Mouse (Mus musculus): Measurements from ENCODE around the gene Zfyve21. TPM values are rescaled to one million over a fixed set of nuclear protein-coding genes. Genes with fewer than 3 reads are reported as not detected.

The Zfyve21 gene
- total RNA-seq, 2 experiments from 2014 or later = 55.3 to 59.7 TPM

Other genes with a start within 250 kb of the Zfyve21 start
- 10 to 100 TPM; 65.2 to 72.1 TPM for gene Mark3, start 239.6 kb upstream of the Zfyve21 start, total RNA-seq (2021)
- gene Ckb, start 141.8 kb upstream of the Zfyve21 start, total RNA-seq (2021) = 100 to 1,000 TPM in 1 of 2 experiments, 10 to 100 TPM in 1; 98.4 to 117 TPM
- gene Trmt61a, start 136.1 kb upstream of the Zfyve21 start, total RNA-seq (2021) = 1 to 10 TPM; 3.3 to 4.7 TPM
- gene Bag5, start 100.9 kb upstream of the Zfyve21 start, total RNA-seq (2021) = 10 to 100 TPM; 22.6 to 22.7 TPM
- gene Apopt1, start 100.9 kb upstream of the Zfyve21 start, total RNA-seq (2021) = 10 to 100 TPM; 36.9 to 37.0 TPM
- gene Klc1, start 55.3 kb upstream of the Zfyve21 start, total RNA-seq (2021) = 100 to 1,000 TPM; 120 to 129 TPM
- 1 to 10 TPM; 2.1 to 3.1 TPM for gene Xrcc3, start 297 bp upstream of the Zfyve21 start, total RNA-seq (2021)
- gene Ppp1r13b, start 93.9 kb downstream of the Zfyve21 start, total RNA-seq (2021) = 10 to 100 TPM; 21.1 to 21.5 TPM
- gene Atp5mpl, start 152.8 kb downstream of the Zfyve21 start, total RNA-seq (2021) = 1,000 to 10,000 TPM; 1,406 to 1,431 TPM
- gene Tdrd9, start 157.4 kb downstream of the Zfyve21 start, total RNA-seq (2021) = 1 to 10 TPM in 1 of 2 experiments, under 1 TPM in 1; 0.17 to 1.1 TPM
- gene Rd3l, start 167.1 kb downstream of the Zfyve21 start, total RNA-seq (2021) = under 1 TPM in 1 of 2 experiments, not detected in 1; 0.34 TPM

Data from heart, postnatal 14 days (tissue).